Mouse (Mus musculus) kidney, adult 2 months (tissue): Measurements from ENCODE around the gene Dock7. TPM values are rescaled to one million over a fixed set of nuclear protein-coding genes. Genes with fewer than 3 reads are reported as not detected.

Experiments
- DNase-seq: peaks from one replicate; pipeline ENCODE4 v3.0.0; 2021
- H3K27ac ChIP-seq: fragments of 200-500 bp; 2 replicates; pipeline ENCODE4 v1.5.1; 2012; ENCODE audit warnings: low read depth, low read length, control low read depth, inconsistent platforms; ENCODE audit not compliant: insufficient read depth
- H3K27me3 ChIP-seq: fragments of 200-500 bp; replicated peaks from 2 replicates; pipeline ENCODE4 v1.6.1; 2012; ENCODE audit warnings: mild to moderate bottlenecking, moderate library complexity, low read length, inconsistent platforms; ENCODE audit not compliant: control insufficient read depth, insufficient read depth
- H3K36me3 ChIP-seq: fragments of 200-500 bp; 2 replicates; pipeline ENCODE4 v1.6.1; 2012; ENCODE audit warnings: mild to moderate bottlenecking, moderate library complexity, low read length, inconsistent platforms; ENCODE audit not compliant: control insufficient read depth, insufficient read depth
- H3K4me1 ChIP-seq: fragments of 200-500 bp; 2 replicates; pipeline ENCODE4 v1.6.1; 2011; ENCODE audit warnings: low read length; ENCODE audit not compliant: control insufficient read depth, insufficient read depth
- H3K4me3 ChIP-seq: fragments of 200-500 bp; 2 replicates; pipeline ENCODE4 v1.5.1; 2011; ENCODE audit warnings: mild to moderate bottlenecking, low read depth, low read length, control low read depth; ENCODE audit not compliant: insufficient read depth
- CTCF ChIP-seq: fragments of 200-500 bp; conservative IDR thresholded peaks from 2 replicates; pipeline ENCODE4 v1.5.1; 2011; ENCODE audit warnings: low read depth, mild to moderate bottlenecking, control low read depth, low read length, moderate library complexity, mixed read lengths; ENCODE audit not compliant: insufficient read depth, insufficient read length
- POLR2A ChIP-seq: fragments of 200-500 bp; IDR thresholded peaks from one replicate; pipeline ENCODE4 v1.6.1; 2011; ENCODE audit warnings: low read depth, low read length, control low read depth
- WGBS: fragments of 180-500 bp; shearing (Covaris S2); methylation state at CpG from one replicate; pipeline ENCODE4 v1.1.7; 2018; 5-methylcytosine and 5-hydroxymethylcytosine counted together
- polyA plus RNA-seq: library from polyadenylated mRNA; depleted of rRNA; stranded (reverse); fragments of >200 nt; gene quantifications from 2 replicates; pipeline ENCODE4 v1.2.3, GENCODE M21; 2012; rRNA removed

Gene Dock7
- polyA plus RNA-seq, result 20.6 and 21.9 TPM in 2 replicates

GRCm38 (mm10) chr4:99120211-99121122 lies at the start of gene Dock7:
Gene Dock7, minus strand, starts transcription at chr4:99120915.
- peaks cover 16% of the 10 kb centered on the region for H3K4me1 ChIP-seq
- under 1% methylated on average over 97 of the region's 117 CpGs for WGBS
- peak within 1 kb of the TSS; percentile 99 for H3K4me3 ChIP-seq
- TF ChIP-seq CTCF, result no peak
- TF ChIP-seq POLR2A, result no peak
- no peaks in the 10 kb centered on the region for H3K36me3 ChIP-seq
- DNase-seq, result peak; percentile 88
- peak within 1 kb of the TSS; percentile 25 for H3K27ac ChIP-seq
- no peaks in the 10 kb centered on the region; the same call in 1 of the 2 replicates for H3K27me3 ChIP-seq

- no peaks in the 10 kb centered on the region; the same call in 1 of the 2 replicates for H3K27me3 ChIP-seq
- H3K4me1 ChIP-seq, result no peaks in the 10 kb centered on the region
- H3K4me3 ChIP-seq, result no peak overlapping the region
- H3K36me3 ChIP-seq, result no peaks in the 10 kb centered on the region
- 95% methylated on average over 5 of the region's 5 CpGs for WGBS
- TF ChIP-seq POLR2A (no peak), CTCF (no peak)
- no peak for DNase-seq
- no peak overlapping the region for H3K27ac ChIP-seq
Observed at GRCm38 (mm10) chr4:99168869-99169268, 48.2 kb upstream of the Dock7 start.

GRCm38 (mm10) chr4:99163547-99163946 lies 42.8 kb upstream of the Dock7 start:
- H3K4me1 ChIP-seq, result peaks cover 7% of the 10 kb centered on the region; the same call in 1 of the 2 replicates
- H3K4me3 ChIP-seq, result no peak overlapping the region
- WGBS, result 32% methylated on average over 4 of the region's 4 CpGs
- TF ChIP-seq POLR2A, result no peak
- TF ChIP-seq CTCF, result no peak
- no peaks in the 10 kb centered on the region; the same call in 1 of the 2 replicates for H3K27me3 ChIP-seq
- no peaks in the 10 kb centered on the region for H3K36me3 ChIP-seq
- H3K27ac ChIP-seq, result no peak overlapping the region
- DNase-seq, result peak; percentile 41

DNA sequence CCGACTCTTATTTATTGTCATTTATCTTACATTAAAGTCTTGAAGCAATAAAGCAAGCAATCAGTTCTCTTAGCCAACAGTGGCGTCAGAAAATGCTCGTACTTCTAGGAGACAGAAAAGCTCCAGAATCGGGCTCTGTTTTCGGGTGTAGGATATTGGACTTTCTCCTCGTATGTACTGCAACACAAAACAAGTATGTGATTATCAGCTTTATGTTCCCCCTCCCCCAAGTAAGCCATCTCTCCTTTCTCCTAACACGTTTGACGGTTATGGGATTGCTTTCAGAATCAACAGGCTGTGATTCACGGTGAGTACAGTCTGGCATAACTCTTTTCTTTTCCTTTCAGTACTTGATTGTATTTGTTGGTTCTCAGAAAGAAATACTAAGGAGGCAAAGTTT lies 42.3 kb upstream of the Dock7 start:
- Histone ChIP-seq H3K27me3 (no peaks in the 10 kb centered on the region; the same call in 1 of the 2 replicates), H3K4me1 (peaks cover 7% of the 10 kb centered on the region; the same call in 1 of the 2 replicates), H3K4me3 (no peak overlapping the region), H3K27ac (no peak overlapping the region), H3K36me3 (no peaks in the 10 kb centered on the region)
- no peak for DNase-seq
- 55% methylated on average over 9 of the region's 9 CpGs for WGBS
- no peak for TF ChIP-seq CTCF
- no peak for TF ChIP-seq POLR2A

- Histone ChIP-seq H3K4me1 (peaks cover 7% of the 10 kb centered on the region; the same call in 1 of the 2 replicates), H3K27me3 (no peaks in the 10 kb centered on the region), H3K4me3 (no peak overlapping the region), H3K36me3 (no peaks in the 10 kb centered on the region), H3K27ac (0 out of 2 replicates have a peak overlapping the region, but pooled peaks have one; percentile 59)
- DNase-seq, result no peak
- WGBS, result 12% methylated on average over 6 of the region's 6 CpGs
- TF ChIP-seq POLR2A, result no peak
Observed at GRCm38 (mm10) chr4:99161457-99161971, 40.8 kb upstream of the Dock7 start.

DNA sequence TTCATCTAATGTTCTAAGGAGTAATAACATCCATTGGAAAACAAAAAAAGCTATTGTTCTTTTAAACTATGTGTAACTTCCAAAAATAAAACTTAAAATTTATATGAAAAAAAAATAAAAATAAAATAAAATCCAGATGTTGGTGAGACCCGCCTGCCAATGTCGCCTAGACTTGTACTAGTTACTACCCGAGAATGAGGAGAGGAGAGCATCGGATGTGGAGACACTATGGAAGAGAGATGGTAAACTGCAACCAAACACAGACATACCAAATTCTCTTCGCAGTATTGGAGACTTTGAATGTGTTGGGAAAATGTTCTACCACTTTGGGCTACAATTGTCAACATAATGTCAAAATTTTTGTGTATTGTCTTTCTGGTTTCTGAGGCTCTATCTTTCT lies 40.2 kb upstream of the Dock7 start:
- DNase-seq, result no peak
- no peak overlapping the region for H3K4me3 ChIP-seq
- no peaks in the 10 kb centered on the region for H3K27me3 ChIP-seq
- WGBS, result 83% methylated on average over 5 of the region's 5 CpGs
- H3K27ac ChIP-seq, result no peak overlapping the region
- no peak for TF ChIP-seq CTCF
- TF ChIP-seq POLR2A, result no peak
- H3K36me3 ChIP-seq, result no peaks in the 10 kb centered on the region
- H3K4me1 ChIP-seq, result peaks cover 7% of the 10 kb centered on the region; the same call in 1 of the 2 replicates

DNA sequence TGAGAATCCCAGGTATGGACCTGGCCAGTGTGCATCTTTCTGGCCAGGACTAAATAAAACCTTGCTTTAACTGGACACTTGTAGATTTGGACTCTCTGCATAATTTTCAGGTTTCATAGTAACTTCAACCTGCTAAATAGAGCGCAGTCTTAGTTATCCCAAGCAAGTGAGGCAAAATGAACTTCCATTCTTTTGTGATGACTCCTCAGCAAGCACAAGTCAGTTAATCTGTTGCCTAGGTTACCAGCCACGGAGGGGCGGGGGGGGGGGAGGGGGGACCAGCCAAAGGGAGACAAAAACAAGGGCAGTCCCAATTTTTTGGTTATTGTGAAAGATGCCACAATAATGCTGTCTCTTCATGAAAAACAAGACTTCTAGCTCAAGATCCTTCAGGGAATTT lies 39.7 kb upstream of the Dock7 start:
- H3K36me3 ChIP-seq, result no peaks in the 10 kb centered on the region
- H3K27me3 ChIP-seq, result no peaks in the 10 kb centered on the region
- no peak overlapping the region for H3K27ac ChIP-seq
- peaks cover 7% of the 10 kb centered on the region; the same call in 1 of the 2 replicates for H3K4me1 ChIP-seq
- TF ChIP-seq POLR2A (no peak), CTCF (no peak)
- no peak for DNase-seq
- no peak overlapping the region for H3K4me3 ChIP-seq
- 34% methylated on average over 3 of the region's 3 CpGs for WGBS
